Mouse (Mus musculus): ENCODE results near the gene Ddb2.
A peak's percentile ranks its signal among the peaks of the same experiment; 100 is the strongest.

The Ddb2 gene

DNA sequence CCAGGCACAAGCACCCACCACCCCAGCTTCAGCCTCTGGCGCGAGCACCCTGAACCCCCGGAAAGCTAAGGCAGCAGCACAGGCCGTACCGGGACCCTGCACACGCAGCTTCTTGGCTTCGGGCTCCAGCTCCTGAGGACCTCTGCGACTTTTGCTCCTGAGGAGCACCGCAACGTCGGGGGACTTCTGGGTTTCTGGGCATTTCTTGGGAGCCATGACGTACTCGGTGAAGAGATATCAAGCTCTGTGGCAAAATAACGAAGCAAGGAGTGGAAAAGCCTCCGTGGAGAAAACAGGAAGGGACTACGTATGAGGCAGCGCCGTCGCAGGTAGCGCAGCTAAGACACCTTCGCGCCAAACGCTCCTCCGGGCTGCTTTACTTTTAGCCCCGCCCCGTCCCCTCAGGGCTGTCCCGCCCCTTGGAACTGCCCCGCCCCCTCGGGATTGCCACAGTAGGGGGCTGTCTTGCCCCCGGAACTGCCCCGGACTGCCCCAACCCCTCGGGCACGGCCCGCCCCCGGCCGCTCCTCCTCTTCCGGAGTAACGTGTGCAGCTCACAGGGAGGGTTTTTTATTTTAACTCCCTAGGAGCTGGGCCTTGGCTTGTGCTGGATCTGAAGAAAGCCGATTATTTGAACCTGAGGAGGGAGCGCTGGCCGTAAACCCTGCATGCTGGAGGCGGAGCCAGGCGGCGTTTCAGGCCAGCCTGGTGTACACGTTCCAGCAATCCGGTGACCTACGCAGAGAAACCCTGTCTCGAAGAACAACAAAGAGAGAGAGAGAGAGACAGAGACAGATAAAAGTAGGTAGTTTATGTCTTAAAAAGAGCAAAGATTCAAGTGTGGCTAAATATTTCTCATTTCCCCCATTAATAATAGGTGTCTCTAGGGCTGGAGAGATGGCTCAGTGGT is at the start of gene Ddb2:
TSS of gene Ddb2 (minus strand) at position 382 of the 910 bp plus-strand sequence.
- peak; percentile 97 for DNase-seq (ENCODE audit: low spot score)

DNA sequence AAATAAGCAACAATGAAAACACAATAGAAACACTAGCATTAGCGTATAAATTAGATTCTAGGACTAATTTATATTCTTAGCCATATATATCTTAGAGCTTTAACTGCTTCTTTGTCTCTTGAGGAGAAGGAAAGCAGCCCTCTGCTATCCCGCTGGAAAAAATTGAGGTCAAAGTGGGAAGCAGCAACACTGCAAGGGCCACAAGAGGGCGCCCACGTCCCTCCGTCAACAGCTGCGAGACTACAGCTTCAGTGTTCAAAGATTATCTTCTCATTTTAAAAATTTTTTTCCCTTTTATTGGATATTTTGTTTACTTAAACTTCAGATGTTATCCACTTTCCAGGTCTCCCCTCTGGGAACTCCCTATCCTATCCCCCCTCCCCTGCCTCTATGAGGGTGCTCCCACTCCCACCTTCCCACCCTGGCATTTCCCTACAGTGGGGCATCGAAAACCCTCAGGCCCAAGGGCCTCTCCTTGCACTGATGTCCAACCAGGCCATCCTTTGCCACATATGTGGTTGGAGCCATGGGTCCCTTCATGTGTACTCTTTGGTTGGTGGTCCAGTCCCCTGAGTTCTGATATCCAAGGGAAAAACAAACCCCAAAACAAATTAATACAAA is 49.2 kb upstream of the Ddb2 start:
- DNase-seq (ENCODE audit: low spot score) = peak; percentile 88

DNA sequence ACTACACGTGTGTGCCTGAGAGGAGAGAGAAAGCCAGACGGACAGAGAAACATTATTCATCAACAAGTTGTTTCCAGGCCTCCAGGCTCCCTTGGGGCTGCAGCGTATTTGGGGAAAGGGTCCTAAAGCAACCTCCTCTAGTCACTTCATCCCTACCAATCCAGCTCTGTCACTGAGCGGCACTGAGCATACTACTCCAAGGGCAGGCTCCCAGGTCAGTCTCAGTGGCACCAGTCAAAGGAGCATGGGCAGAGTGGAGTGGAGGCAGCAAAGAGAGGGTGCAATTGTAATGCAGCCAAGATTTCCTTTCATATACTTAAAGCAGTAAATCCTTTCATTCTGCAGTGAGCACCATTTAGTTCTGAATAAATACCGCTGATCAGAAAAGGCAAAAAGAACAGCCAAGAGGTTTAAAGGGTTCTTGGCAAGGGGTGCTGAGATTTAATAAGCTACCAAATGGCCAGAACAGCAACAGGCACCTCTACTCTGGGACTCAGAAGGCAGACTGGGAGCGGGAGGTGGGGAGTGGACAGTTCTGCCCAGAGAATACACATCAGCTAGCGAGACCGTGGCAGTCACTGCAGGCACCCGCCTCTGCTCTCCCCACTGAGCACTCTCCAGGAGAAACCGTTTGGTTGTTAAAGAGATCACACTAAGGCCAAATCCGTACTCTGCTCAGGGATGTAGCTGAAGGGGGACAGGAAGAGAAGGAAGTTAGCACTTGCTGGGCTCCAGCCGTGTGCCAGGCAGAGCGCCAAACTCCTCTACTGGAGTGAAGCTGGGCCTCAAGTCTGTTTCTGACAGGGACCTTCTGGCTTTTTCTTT is 47.8 kb upstream of the Ddb2 start:
- no peak for DNase-seq (ENCODE audit: low spot score)

DNA sequence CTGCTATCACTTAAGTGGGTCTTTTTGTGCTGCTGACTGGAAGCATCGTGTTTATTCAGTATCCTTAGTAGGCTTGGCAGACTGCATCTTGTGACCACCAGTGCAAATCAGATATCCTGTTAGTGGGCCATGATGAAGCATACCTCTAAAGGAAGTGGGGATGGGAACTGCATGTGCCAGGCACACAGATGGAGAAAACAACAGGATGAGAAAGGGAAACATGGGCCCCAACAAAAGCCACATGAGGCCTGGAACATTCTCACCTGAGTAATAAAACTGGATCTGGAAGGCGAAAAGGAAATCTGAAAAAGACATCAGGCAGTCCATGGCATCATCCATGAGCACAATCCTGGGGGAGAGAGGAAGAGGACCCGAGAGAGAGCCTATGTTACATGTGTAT is 47.2 kb upstream of the Ddb2 start:
- DNase-seq (ENCODE audit: low spot score) = no peak

DNA sequence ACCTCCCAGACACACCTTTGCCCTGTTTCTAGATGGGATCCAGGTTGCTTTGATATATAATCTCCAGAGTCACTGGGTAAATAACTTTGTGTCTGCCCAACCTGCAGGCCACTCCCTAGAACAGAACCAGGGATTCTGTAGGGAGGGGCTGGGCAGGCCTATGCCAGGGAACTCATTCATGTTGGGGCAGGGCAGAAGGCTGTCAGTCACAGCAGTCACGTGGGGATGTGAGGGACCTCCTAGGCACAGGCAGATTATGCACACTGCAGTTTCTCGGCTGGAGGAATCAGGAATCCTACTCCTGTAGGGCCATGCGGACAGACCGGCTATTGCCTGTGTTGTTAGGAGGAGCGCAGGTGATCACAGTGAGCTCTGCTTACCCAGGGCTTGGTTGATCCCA is 44.6 kb upstream of the Ddb2 start:
- DNase-seq (ENCODE audit: low spot score) = no peak

DNA sequence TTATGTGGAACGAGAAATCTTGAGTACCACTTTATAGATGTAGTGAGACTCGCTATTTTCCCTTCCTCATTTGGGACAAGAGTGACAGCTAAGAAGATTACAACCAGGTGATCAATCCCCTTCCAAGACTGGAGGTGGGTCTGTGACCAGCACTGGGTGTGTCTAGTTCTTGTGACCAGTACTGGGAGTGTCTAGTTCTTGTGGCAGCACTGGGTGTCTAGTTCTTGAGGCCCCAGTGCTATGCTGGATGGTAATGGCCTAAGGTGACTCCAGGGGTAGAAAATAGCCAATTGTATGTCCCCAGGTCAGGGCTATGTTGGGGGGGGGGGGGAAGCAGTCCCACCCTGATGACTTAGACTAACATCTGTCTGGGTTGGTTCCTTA is 42.6 kb upstream of the Ddb2 start:
- no peak for DNase-seq (ENCODE audit: low spot score)

DNA sequence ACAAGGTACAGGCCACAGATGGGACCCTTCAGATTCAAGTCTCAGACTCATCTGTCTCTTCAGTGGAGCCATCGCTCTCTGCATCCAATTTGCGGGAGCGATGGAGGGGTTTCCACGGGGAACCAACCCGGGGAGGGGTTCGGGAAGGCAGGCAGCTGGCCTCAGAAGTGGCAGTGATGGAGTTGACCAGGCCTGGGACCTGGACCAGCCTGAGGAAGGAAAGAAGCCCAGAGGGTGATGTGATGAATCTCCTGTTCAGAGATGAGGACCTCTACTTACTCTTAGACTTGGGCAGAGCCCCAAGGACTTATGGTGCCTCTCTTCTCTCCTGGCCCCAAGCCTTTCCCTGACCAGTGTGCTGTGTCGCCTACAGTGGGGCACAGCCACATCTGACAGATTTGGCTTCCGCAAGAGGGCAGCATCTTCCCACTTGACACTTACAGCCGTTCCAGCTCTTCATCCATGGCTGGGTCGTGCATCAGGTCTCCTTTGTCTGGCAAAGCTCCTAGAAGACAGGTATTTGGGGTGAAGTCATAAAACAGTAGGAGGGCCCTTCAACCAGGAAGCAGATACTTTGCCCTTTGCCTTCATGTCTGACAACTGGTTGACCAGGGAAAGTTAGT is 42.1 kb upstream of the Ddb2 start:
- DNase-seq (ENCODE audit: low spot score) = peak; percentile 79

DNA sequence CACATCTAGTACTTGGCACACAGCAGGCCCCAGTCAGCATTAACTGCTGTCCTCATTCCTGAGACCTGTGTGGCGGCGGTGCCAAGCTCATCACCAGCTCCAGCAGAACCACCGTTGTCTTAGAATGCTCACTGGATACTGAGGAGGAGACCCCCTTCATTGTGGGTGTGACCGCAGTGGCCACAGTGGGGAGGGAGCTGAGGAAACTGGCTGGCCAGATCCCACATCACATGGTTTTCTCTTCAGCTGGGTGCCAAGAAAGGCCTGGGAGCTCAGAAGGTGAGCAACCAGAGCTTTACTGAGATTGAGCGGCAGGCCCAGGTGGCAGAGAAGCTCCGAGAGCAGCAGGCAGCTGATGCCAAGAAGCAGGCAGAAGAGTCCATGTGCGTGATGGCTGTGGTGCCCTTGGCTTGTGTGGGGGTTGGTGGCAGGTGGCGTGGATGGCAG is 32.9 kb upstream of the Ddb2 start:
- no peak for DNase-seq (ENCODE audit: low spot score)

DNA sequence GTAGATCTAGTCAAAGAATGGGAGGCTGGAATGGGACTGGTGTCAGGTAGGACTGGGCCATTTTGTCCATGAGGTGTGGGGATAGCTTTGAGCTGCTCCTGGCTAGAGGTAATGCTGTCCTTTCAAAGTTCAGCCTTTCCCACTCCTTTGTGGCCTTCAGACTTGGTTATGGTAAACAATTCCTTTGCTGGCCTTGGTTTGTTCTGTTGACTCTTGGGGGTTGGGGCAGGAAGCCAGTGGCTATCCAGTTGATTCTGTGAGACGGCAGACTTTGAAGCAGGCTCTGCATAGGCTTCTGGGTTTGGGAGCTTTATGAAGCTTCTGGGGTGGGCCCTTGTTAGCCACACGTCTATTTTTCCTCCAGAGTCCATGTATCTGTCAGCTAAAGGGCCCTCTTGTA is 31.9 kb upstream of the Ddb2 start:
- DNase-seq (ENCODE audit: low spot score) = no peak

DNA sequence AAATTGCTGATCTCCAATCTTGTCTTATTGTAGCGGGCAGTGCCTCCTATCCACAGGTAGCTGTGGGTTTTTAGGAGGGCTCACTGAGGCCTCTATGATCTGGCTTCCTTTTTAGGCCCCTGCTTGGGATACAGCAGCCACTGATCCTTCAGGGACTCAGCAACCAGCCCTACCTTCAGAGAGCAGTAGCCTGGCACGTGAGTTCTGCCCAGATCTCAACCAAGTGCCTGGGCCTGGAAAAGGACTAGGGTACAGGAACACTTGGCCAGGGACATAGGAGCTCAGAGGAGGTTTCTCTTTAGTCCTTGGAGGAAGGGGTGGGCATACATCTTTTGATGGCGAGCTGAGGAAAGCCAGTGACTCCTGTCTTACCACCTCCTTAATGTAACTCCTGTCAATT is 31.3 kb upstream of the Ddb2 start:
- DNase-seq (ENCODE audit: low spot score) = no peak

DNA sequence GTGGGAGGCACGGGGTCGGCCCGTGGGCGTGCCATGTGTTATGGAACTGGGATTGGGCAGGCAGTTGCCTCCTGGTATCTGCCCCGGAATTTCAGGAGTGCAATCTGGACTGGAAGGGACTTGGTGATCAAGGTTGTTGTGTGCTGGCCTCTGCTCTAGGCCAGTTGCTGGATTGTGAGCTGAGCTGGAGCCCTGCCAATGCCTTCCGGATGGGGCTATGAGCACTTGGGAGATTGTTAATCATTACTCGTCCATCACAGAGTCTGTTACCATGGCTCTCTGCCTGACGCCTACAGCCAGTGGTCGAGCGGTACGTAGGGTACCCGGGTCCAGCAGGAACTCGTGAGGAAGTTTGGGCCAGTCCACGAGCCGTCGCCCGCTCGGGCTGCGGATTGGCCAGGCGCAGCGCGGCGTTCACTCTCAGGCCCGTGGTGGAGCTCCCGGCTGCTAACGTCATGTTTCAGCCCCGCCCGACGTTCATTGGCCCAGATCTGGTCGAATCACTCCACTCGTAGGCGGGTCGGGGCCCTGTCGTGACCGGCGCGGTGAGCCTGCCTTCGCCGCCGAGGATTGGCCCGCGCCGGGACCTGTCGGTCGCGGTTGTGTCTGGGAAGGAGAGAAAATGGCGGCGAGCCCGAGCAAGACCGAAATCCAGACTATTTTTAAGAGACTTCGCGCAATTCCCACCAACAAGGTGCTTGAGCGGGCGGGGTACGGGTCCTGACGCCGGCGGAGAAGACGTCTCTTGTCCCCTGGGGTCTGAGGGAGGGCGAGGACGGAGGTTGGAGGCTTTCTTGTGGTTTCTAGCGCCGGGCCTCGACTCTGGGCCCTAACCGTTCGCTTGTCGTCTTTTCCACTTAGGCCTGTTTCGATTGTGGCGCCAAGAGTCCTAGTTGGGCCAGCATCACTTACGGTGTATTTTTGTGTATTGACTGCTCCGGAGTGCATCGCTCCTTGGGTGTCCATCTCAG is 28.2 kb upstream of the Ddb2 start, which contains the start of gene Arfgap2:
TSS of gene Arfgap2 (plus strand) at position 264 of the 971 bp plus-strand sequence.
- DNase-seq (ENCODE audit: low spot score) = peak; percentile 98

DNA sequence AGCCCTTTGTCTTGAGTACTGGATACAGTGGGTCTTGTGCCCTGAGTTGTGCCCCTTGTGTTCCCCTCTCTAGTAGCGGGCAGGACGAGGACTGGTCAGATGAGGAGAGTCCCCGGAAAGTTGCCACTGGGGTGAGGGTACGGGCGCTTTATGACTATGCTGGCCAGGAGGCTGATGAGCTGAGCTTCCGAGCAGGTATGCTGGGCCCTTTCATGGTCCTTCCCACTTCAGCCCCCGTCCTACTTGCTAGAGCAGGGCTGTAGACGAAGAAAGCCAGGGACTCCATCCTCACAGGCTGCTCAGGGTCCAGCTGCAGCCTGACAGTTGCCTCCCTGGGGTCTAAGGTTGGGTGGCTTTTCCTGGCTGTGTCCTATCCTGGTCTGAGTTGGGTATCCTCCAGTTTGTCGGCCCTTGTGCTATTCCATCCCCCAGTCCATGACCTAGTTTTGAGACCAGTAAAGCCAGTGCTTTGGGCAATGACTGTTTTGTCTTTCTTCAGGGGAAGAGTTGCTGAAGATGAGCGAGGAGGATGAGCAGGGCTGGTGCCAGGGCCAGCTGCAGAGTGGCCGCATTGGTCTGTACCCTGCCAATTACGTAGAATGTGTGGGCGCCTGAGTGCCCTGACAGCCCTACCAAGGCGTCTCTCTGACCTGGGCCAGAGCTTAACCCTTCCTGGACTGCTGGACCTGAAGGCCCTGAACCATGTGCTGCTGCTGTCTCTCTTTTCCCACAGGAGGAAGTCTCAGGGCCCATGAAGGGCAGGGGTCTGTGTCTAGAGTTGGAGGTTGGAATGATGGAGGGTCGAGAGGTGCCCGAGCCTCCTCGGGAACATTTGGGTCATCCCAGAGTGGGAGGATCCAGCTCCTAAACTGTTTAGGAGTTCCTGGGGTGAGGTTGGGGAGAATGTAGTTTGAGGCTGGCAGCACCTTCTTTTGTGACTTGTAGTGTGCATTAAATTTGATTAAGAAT is 27.2 kb upstream of the Ddb2 start:
- no peak for DNase-seq (ENCODE audit: low spot score)

DNA sequence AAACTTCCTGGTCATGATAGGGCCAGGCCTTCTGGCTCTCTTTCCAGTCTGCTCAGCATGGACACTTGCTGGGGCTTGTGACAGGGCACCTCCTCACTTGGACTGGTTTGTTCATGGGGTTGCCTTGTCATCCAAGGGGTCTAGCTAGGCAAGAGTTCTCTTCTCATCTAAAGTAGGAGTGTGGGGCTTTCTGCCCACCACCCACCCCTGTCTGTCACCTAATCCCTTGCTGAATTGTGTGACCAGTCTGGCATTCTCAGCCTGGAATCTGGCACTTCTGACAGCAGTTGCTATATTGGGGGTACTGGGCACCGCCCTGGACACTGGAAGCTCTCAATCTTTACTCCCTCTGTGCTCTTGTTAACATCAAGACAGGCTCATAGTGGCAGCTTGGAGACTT is 22.7 kb upstream of the Ddb2 start:
- DNase-seq (ENCODE audit: low spot score) = no peak

DNA sequence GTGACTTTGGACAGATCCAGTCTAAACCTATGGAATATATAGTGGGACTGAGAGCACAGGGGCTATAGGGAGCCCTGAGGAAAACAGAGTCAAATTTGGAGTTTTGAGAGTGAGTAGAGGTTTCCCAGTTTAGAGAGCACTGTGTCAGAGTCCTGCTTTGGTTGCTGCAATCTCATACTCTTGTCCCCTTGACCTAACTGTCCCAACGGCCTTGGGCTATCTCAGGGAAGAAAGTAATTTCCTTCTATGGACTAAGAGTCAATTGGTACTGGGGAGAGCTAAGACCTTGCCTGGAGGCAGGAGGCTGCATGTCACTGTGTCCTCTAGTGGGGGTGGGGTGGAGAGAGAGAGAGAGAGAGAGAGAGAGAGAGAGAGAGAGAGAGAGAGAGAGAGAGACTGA is 22.0 kb upstream of the Ddb2 start:
- DNase-seq (ENCODE audit: low spot score) = no peak

DNA sequence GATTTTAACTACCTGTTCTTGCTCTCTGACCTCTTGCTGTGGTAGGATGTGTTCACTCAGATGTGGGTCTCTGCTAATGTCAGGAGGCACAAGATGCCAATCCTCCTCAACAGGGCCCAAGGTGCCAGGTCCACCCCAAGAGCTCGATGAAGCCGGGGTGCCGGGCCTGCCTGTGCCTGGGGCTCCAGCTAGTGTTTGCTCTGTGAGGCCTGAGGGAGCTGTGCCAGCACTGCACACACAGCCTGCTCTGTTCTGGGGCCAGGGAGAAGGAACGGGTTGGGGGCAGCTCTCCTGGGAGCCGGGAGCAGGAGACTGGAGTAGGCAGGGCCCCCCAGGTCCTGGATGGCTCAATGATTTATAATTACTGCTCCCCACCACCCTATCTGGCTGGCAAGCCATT is 21.3 kb upstream of the Ddb2 start:
- DNase-seq (ENCODE audit: low spot score) = no peak

DNA sequence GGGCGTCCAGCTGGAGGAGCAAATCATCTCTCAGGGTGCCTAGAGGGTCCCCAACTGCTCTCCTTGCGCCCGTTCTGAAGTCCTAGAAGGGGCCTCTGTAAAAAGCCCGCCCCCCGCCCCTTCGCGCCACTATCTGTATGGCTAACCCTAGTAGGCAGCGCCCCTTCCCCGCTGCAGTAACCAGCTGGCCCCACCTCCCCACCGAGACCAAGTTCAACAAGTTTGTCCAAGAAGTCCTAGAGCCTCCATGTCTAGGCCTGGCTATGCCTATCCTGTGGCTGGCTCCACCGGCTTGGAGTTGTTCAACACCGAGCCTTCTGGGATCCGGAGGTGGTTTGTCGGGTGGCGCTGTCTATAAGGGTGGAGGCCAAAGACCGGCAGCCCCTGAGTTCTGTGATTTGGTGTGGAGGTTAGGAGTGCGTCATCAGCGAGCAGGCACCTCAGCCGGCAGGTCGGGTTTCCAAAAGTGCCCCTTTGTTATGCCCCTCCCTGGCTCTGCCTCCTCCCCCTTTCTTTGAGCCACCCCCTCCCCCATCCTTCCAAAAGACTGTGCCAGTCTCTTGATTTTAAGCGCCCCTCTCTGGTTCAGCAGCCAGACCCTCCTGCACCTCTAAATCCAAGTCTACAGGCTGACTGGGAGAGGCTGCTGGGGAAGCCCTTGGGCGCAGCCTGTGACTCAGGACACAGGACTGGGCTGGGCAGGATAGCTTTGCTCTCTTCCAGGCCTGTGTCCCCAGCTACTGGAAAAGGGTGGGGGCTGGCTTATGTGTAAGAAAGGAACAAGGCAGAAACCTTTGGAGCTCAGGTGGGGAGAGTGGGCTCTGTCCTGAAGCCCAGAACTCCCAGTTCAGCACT is 20.6 kb upstream of the Ddb2 start:
- DNase-seq (ENCODE audit: low spot score) = peak; percentile 75

DNA sequence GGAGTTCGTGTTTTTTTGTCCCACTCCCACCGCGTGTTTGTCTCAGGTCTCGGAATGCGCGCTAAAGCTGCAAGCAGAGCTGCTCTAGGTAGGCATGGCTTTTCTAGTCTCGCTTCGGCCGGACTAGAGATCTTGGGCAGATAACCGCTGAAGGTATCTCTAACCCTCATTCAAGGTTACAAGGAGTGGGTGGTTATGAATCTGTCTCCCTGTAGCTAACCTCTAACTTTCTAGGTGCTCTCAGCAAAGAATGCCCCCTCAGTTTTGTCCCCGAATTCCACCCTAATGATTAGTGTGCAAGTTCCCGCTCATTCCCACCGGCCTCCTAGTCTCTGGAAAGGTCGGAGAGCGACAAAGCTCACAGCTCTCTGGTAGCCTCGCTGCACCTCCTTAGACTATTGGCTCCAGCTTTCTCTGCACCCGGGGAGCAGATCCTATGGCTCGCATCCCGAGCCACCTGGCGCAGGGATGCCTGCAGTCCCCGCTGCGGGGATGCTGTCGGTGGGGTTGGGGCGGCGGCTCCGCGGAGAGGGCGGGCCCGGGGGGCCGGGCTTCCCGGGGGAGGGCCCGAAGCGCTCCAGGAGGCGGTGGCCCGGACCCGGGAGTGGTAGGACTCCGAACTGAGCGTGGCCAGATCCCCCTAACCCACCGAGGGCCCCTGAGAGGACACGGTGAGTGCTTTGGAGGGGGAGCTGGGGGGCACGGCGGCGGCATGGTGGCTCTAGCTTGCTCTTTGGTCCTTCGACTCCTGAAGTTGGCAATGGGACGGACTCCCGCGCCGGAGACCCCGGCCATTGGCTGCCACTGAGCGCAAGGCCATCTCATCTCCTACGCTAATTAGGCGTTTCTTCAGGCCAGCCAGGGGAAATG is 19.7 kb upstream of the Ddb2 start:
- no peak for DNase-seq (ENCODE audit: low spot score)

DNA sequence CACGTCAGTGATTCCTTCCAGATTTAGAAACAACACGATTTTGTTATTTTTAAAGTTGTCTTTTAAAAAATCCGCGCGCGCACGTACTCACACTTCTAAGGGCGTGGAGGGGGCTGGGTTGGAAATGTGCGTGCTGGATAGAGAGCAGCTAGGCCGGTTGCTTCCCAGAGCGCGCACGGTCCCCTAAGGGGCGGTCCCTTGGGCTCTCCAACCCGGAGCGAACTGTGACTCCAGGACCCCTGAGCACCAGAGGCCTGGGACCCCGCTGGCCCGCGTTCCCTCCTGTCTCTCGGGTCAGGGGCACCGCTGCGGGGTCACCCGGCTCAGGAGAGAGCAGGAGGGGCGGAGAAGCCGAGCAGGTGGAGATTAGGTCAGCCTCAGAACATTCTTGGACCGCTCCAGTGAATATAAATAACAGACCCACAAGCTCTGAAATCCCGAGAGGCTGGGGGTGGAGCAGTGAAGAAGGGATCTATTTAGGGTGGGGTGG is 18.9 kb upstream of the Ddb2 start, which contains the start of gene Pacsin3:
TSS of gene Pacsin3 (plus strand) at position 294 of the 490 bp plus-strand sequence.
- peak; percentile 63 for DNase-seq (ENCODE audit: low spot score)
